Mouse (Mus musculus): ENCODE data around the gene Usp7.

Gene Usp7

GRCm38 (mm10) chr16:8724031-8724430 lies 68.1 kb downstream of the Usp7 start:
- DNase-seq (ENCODE audit: low read depth, low spot score), result no peak

GRCm38 (mm10) chr16:8720447-8720846 lies 71.7 kb downstream of the Usp7 start:
- no peak for DNase-seq (ENCODE audit: low read depth, low spot score)

GRCm38 (mm10) chr16:8717744-8718143 lies 74.4 kb downstream of the Usp7 start:
- no peak for DNase-seq (ENCODE audit: low read depth, low spot score)

GRCm38 (mm10) chr16:8716300-8716699 lies 75.8 kb downstream of the Usp7 start:
- no peak for DNase-seq (ENCODE audit: low read depth, low spot score)

GRCm38 (mm10) chr16:8715513-8716080 lies 76.5 kb downstream of the Usp7 start:
- DNase-seq (ENCODE audit: low read depth, low spot score), result no peak

GRCm38 (mm10) chr16:8714851-8715250 lies 77.3 kb downstream of the Usp7 start:
- DNase-seq (ENCODE audit: low read depth, low spot score), result no peak

- DNase-seq (ENCODE audit: low read depth, low spot score), result no peak
These were observed 80.1 kb downstream of the Usp7 start for GRCm38 (mm10) chr16:8711998-8712397.

GRCm38 (mm10) chr16:8700586-8700985 lies 91.5 kb downstream of the Usp7 start:
- DNase-seq (ENCODE audit: low read depth, low spot score), result no peak

GRCm38 (mm10) chr16:8699556-8699955 lies 92.6 kb downstream of the Usp7 start:
- no peak for DNase-seq (ENCODE audit: low read depth, low spot score)

- DNase-seq (ENCODE audit: low read depth, low spot score), result no peak
These were observed 100.9 kb downstream of the Usp7 start for GRCm38 (mm10) chr16:8691206-8691605.

GRCm38 (mm10) chr16:8689979-8690656 lies 102.0 kb downstream of the Usp7 start:
- no peak for DNase-seq (ENCODE audit: low read depth, low spot score)

GRCm38 (mm10) chr16:8687559-8688112 lies 104.5 kb downstream of the Usp7 start:
- no peak for DNase-seq (ENCODE audit: low read depth, low spot score)

- no peak for DNase-seq (ENCODE audit: low read depth, low spot score)
These were observed 105.1 kb downstream of the Usp7 start for GRCm38 (mm10) chr16:8686871-8687535.

GRCm38 (mm10) chr16:8686121-8686870 lies 105.8 kb downstream of the Usp7 start:
- no peak for DNase-seq (ENCODE audit: low read depth, low spot score)

- no peak for DNase-seq (ENCODE audit: low read depth, low spot score)
These were observed 107.0 kb downstream of the Usp7 start for GRCm38 (mm10) chr16:8685087-8685486.

- DNase-seq (ENCODE audit: low read depth, low spot score), result no peak
These were observed 111.6 kb downstream of the Usp7 start, which contains the start of gene Gm5767 for GRCm38 (mm10) chr16:8680470-8680869. Gene Gm5767, plus strand, starts transcription at chr16:8680770.

GRCm38 (mm10) chr16:8679780-8680179 lies 112.3 kb downstream of the Usp7 start:
- DNase-seq (ENCODE audit: low read depth, low spot score), result no peak

GRCm38 (mm10) chr16:8678676-8679075 lies 113.4 kb downstream of the Usp7 start:
- no peak for DNase-seq (ENCODE audit: low read depth, low spot score)

- DNase-seq (ENCODE audit: low read depth, low spot score), result no peak
These were observed 114.1 kb downstream of the Usp7 start for GRCm38 (mm10) chr16:8678035-8678434.

GRCm38 (mm10) chr16:8676800-8677199 lies 115.3 kb downstream of the Usp7 start:
- DNase-seq (ENCODE audit: low read depth, low spot score), result no peak

GRCm38 (mm10) chr16:8676228-8676627 lies 115.9 kb downstream of the Usp7 start:
- no peak for DNase-seq (ENCODE audit: low read depth, low spot score)

GRCm38 (mm10) chr16:8675559-8675958 lies 116.5 kb downstream of the Usp7 start:
- DNase-seq (ENCODE audit: low read depth, low spot score), result no peak

Measured in telencephalon, adult 2 months (tissue).